Mouse (Mus musculus) monocyte, adult 2 months (primary cell): ENCODE results near the gene Dkk1.
A peak's percentile ranks its signal among the peaks of the same experiment; 100 is the strongest.

ENCODE experiments used
- DNase-seq, 2 experiments: peaks; one replicate each; pipeline ENCODE4 v3.0.0; 2022; ENCODE audit warnings: low spot score in 2 of 2, low read depth in 1 of 2

The Dkk1 gene

DNA sequence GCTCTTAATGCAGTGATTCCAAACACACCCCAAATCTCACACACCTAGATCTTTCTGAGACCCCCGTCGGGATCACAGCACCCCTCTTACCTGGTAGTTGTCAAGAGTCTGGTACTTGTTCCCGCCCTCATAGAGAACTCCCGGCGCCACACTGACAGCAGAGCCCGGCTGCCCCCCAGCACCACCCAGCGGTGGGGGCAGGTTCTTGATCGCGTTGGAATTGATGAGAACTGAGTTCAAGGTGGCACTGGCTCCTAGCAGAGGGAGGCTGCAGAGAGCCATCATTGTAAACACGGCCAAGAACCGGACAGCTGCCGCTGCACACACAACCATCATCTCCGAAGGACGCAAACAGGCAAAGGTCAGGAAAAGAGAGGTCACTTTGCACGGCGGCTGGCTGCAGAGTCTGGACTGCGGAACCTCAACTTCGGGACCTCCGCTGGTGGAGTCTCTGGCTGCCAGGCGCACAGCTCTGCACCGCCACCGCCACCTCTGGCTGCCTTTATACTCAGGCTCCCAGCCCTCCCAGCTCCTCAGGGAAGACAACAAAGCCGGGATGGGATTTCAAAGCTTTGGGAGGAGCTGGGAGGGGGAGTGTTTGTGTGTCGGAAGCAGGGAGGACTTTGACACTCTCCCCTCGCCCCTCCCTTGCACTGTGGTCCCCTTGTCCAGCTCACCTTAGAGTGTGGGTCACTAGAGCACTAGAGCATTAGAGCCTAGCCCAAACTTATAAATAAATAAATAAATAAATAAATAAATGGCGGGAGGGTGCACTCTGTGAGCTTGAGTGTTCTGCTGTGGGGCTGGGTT lies at the start of gene Dkk1:
Dkk1 (minus strand) TSS at position 622 of the 810 bp plus-strand sequence.
- no peak for DNase-seq

DNA sequence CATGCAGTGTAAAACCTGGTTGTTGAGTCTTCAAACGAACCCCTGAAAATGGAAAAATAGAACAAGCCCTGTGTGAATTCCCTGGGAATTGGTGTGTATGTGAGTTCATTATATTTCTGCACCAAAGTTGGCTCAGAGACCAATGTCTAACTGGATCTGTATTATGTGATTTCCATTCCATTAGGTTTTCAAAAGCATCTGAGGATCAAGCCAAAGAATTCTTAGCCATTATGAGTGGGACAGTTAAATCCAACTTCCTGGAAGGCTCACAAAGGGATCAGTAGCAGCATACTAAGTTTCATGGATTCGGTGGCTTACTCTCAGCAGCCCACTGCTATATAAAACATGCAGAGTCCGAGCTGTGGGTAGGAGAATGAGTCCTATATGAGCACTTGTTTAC lies 36.9 kb upstream of the Dkk1 start:
- DNase-seq = no peak

DNA sequence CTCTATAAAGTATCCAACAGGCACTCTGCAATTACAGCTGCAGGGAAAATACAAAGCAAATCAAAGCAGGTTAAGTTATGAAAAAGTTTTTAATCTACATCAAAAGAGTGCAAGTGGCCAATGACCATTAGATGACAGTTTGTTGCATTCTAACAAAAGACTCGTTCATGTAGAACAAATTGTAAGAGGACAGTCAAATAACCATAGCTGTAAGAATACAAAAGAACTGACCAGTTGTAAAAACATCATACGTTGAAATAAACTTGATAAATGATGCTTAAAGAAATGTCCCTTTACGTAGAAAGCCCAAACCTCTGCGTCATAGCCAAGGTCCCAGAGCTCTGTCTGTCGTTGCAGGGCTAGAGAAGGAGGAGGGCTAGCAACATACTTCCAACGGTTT lies 15.1 kb upstream of the Dkk1 start:
- DNase-seq = no peak

DNA sequence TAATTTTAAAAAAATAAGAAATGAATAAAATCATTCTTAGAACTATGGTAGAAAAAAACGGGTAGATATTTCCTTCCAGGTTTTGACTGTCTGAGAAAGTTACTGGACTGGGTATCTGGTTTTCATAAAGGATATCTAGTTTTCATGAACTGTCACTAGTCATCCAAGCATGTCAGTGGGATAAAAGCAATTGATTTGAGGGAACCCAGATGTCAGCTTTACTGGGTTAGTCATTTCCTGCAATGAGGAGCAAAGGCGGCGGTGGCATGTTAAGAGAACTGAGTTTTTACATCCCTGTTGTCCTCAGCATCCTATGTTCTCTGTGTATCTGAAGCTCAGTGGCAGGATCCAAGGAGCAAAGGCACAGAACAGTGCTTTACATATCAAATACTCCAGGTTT lies 14.4 kb upstream of the Dkk1 start:
- no peak for DNase-seq

DNA sequence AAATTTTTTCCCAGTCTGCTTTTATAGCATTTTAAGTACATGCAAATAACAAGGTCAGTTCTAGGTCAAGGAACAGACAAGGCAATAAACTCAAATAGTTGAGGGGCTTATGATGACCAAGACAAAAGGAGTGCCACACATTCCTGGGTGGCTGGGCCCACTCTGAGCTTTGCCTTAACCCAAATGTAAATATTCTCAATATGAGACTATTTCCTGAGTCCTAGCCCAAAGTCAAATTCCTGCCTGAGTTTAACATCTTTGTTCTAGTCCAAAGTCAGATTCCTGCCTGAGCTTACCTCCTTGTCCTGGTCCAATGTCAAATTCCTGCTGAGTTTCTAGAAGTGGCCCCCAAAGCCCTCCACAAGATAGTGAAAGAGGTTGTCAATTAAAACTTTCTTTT lies 8.6 kb upstream of the Dkk1 start:
- no peak for DNase-seq

DNA sequence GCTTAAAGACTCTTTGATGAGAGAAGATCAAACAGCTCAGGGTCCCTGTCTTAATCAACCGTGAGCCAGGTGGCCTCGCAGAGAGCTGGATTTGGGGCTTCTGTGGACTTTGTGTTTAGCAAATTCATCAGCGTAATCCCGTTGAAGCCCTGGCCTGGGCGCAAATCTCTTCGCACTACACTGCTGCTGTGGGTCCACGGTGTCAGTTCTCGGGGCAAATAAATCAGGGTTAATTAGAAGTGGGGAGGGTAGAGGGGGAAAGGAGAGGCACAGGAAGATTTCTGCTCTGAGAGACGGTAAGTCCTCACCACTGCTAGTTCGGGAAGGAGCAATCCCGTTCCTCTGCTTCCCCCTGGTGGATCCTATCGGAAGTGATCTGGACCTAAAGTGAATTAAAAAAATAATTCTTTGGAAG lies 5.0 kb upstream of the Dkk1 start:
- DNase-seq = peak in 1 of 2 experiments; percentile 13

DNA sequence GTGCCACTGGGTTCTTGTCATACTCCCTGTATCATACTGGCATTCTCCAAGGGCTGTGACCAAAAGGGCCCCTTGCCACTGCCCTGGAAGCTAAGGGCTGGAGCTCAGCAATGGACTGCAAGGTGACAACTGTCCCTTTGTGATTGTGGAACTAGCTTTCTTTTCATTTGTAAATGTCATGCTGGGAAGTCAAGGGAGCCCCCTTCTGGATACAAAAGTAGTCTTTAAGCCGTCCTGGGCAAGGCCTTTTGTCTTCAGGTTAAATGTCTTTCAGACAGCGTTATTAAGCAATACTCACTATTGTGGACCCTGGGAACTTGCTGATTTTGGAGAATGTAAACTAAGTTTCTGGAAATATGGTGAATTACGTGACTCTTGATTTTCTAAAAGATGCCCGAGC lies 4.3 kb upstream of the Dkk1 start:
- DNase-seq = no peak

DNA sequence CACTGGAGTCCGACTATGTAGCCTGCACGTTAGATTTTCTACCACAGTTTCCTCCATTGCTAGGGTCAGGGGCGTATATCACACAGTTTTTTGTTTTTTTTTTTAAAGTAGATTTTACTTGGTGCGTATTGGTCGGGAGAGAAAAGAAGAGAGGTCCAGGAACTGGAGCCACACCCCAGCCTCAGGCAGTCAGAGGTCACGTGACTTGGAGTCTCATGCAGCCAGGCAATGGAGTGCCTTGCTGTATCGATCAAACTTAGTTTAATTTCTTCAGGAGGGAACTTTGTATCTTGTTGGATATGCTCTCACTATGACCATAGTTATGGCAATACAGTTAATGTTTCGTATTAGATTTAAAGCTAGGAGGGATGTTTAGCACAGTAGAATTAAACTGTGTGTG lies 2.8 kb upstream of the Dkk1 start:
- no peak for DNase-seq

DNA sequence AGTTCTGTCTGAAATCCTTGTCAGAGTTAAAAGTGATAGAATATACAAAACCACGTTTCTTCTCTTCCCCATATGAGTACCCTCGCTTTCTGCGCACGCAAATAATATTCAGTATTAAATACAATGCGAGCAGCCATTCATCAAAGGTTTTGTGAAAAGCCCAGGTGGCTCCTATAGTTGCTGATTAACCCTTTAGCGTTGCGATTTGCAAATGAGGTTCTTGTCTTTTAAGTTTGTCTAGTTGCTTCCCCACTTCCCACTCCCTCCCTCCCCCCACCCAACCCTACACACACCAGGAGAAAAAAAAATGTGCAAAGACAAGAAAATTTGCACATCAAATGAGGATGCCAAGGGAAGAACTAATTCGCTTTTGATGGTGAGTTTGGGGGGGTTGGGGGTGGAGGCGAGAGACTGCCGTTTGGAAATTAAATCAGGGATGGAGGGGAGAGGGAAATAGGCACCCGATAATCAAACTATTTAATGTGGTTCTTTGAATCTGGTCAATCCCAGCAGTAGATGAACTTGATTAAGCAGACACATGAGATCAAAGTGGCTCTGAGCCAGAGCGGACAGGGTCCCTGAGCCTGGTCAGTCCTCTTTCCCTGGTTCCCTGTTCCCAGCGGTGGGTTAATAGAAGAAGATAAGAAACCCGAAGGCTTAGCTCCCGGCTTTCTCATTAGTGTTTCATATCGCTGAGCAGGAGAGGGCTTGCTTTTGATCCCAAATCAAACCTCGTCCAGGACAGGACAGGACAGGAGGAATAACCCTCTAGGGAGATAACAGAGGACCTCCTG lies 586 bp upstream of the Dkk1 start:
- DNase-seq = no peak

DNA sequence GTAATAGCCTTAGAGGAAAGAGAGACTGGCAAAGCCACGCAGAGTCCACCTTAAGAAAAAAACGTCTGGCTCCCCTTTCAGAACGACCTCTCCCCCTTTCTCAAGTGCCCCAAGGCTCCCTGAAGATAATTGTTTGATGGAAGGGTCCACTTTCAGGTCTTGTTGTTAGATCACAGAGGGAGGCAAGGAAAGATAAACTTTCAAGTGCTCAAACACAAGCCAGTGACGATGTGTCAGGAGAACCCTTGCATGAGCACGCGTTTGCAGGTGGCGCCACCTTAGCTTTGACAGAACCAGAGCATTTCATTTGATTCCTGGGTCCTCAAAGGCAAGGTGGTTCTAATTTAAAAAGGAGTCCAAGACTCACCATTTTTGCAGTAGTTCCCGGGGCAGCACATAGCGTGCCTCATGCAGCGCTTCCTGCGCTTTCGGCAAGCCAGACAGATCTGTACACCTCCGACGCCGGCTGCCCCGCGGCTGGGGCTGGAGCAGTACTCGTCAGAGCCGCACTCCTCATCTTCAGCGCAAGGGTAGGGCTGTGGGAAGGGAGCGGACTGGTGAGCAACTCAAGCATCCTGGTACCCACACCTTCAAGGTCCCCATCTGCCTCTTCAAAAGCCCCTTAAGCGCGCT lies 938 bp downstream of the Dkk1 start:
- no peak for DNase-seq

DNA sequence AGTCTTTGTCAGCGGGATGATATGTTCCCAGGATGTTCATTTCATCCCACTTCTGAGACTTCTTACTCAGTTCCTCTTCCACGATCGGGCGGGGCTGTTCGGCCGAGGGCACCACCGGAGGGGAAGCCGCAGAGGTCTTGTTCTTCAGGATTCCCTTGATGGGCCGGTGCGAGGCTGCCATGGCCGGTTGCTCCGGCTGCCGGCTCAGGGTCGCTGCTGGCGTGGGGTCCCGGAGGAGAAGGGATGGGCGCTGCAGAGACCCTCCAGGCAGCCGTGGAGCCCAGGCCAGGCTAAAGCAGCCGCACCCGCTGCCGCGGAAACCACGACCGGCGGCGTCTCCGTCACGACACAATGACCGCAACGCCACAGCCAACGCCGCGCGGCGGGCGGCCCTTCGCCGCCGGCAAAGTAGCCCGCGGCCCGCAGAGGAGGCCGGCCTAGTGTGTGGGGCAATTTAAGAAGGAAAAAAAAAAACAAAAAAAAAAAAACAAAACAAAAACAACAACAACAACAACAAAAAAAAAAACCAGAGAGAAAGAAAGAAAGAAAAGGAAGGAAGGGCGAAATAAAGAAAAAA lies 10.0 kb downstream of the Dkk1 start:
- peak in 1 of 2 experiments; percentile 4 for DNase-seq

DNA sequence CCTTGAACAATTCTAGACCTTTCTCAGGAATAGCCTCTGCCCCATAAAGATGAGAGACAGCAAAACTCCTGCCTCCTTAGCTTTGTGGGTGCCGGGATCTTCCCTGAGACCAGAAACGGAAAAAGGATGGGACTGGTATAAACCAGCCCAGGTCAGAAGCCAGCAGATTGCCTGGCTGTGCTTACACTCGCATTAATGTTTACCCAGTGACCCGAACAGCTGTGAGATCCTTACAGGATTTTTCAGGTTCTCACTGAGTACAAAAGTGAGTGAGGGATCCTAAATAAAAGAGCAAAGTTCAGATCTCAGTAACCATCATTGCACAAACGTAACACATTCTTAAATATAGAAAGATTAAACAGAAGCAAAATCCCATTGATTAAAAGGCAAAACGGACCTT lies 32.7 kb downstream of the Dkk1 start:
- DNase-seq = no peak

DNA sequence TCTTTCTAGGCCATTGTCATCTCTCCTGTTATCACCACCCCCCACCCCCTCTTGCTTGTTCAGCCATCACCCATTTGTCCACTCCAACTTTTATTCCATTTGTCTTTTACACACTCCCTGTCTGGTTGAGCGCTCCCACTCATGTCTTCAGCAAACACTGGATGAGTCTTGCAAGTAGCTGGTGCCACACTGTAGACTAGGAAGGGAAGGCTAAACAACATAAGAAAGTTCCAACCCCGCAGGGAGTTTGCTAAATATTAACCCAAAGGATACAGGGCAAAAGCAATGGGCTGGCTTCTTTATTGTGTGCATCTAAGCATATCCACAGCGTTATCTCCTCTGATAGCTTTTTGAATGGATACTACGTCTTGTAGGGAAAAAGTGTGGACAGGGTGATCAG lies 39.0 kb downstream of the Dkk1 start:
- no peak for DNase-seq

DNA sequence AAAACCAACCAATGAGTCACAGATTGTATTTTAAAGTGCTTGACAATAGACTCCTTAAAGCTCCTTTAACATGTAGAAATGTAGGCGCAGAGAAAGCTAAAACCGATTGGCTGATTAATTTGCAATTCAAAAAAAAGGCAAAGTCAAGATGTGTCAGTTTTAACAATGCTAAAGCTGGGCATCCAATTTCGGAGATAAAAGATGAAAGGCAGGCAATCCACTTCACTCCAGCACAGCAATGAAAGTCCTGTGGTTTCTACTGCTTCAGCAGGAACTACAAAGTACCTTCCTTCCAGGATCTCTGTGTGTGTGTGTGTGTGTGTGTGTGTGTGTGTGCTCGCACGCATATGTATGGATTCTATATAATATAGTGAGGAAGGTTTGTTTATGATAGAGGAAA lies 44.0 kb downstream of the Dkk1 start:
- no peak for DNase-seq
